Mouse (Mus musculus) spleen, adult 12 weeks (tissue): ENCODE measurements at regions not wholly inside any gene's neighbourhood (a gene's known extent, or its start where the extent isn't known, plus 50 kb on each side); places are given as distances from the start of the nearest gene placed in this dataset.

Experiments
- DNase-seq: peaks from one replicate; pipeline ENCODE4 v3.0.0; 2022; ENCODE audit warnings: low spot score

- DNase-seq, result no peak
These were observed 56.4 kb downstream of the Cyp26a1 start for GRCm38 (mm10) chr19:37754024-37754423.

- no peak for DNase-seq
These were observed 57.8 kb downstream of the Cyp26a1 start for GRCm38 (mm10) chr19:37755372-37755771.

- no peak for DNase-seq
These were observed 71.8 kb downstream of the Cyp26a1 start for GRCm38 (mm10) chr19:37769376-37769775.

GRCm38 (mm10) chr19:37771956-37772355, 74.4 kb downstream of the Cyp26a1 start:
- DNase-seq, result no peak

- DNase-seq, result no peak
These were observed 77.0 kb downstream of the Cyp26a1 start for GRCm38 (mm10) chr19:37774551-37774950.

- no peak for DNase-seq
These were observed 77.4 kb downstream of the Cyp26a1 start for GRCm38 (mm10) chr19:37774966-37775365.

GRCm38 (mm10) chr19:37777961-37778360, 80.4 kb downstream of the Cyp26a1 start:
- DNase-seq, result no peak

GRCm38 (mm10) chr19:37778568-37778967, 81.0 kb downstream of the Cyp26a1 start:
- no peak for DNase-seq

GRCm38 (mm10) chr19:37788540-37788939, 90.9 kb downstream of the Cyp26a1 start:
- no peak for DNase-seq

GRCm38 (mm10) chr19:37789576-37790180, 92.1 kb downstream of the Cyp26a1 start:
- DNase-seq, result no peak

GRCm38 (mm10) chr19:37790281-37791073, 92.9 kb downstream of the Cyp26a1 start:
- DNase-seq, result no peak

GRCm38 (mm10) chr19:37793176-37793575, 95.6 kb downstream of the Cyp26a1 start:
- no peak for DNase-seq

- DNase-seq, result no peak
These were observed 98.2 kb downstream of the Cyp26a1 start for GRCm38 (mm10) chr19:37795552-37796343.

GRCm38 (mm10) chr19:37800161-37800660, 102.6 kb downstream of the Cyp26a1 start:
- no peak for DNase-seq

- no peak for DNase-seq
These were observed 112.1 kb downstream of the Cyp26a1 start for GRCm38 (mm10) chr19:37809666-37810065.

- peak; percentile 8 for DNase-seq
These were observed 116.8 kb downstream of the Cyp26a1 start for GRCm38 (mm10) chr19:37814089-37815073.

GRCm38 (mm10) chr19:37815627-37816026, 118.0 kb downstream of the Cyp26a1 start:
- DNase-seq, result no peak

- DNase-seq, result no peak
These were observed 123.6 kb downstream of the Cyp26a1 start for GRCm38 (mm10) chr19:37821243-37821642.

GRCm38 (mm10) chr19:37821671-37822190, 124.1 kb downstream of the Cyp26a1 start:
- no peak for DNase-seq

GRCm38 (mm10) chr19:37824155-37824554, 126.6 kb downstream of the Cyp26a1 start:
- DNase-seq, result no peak

- DNase-seq, result no peak
These were observed 133.8 kb downstream of the Cyp26a1 start for GRCm38 (mm10) chr19:37831406-37831805.
